Mouse (Mus musculus): Measurements from ENCODE around the gene Arhgef25. TPM values are rescaled to one million over a fixed set of nuclear protein-coding genes. Genes with fewer than 3 reads are reported as not detected.
"Not testable (repeated sequence)": the region's sequence is repeated elsewhere in the genome, so short reads cannot be mapped to it uniquely, and the experiment has no call there.

Gene Arhgef25
- polyA plus RNA-seq, 1 experiment from 2014 or later: 37.2 TPM

GRCm38 (mm10) chr10:127194428-127195327 is 4.8 kb upstream of the Arhgef25 start:
- 13% methylated on average over 22 of the region's 22 CpGs for WGBS
- H3K4me1 ChIP-seq (ENCODE audit: control insufficient read depth, insufficient read depth, low read length): peaks cover 19% of the 10 kb centered on the region
- peak overlapping the region; percentile 74 for H3K27ac ChIP-seq (replicated peaks; ENCODE audit: low read depth, low read length)
- peak; percentile 64 for DNase-seq (ENCODE audit: low spot score)
- peaks cover 14% of the 10 kb centered on the region; the same call in 1 of the 2 replicates for H3K36me3 ChIP-seq (ENCODE audit: control insufficient read depth, insufficient read depth, low read length)
- H3K4me3 ChIP-seq (ENCODE audit: low read depth, low read length): peak overlapping the region; percentile 64
- no peaks in the 10 kb centered on the region for H3K27me3 ChIP-seq (ENCODE audit: control insufficient read depth, insufficient read depth, low read length)
- peak; percentile 10; the same call in 1 of the 2 replicates for ATAC-seq (ENCODE audit: insufficient number of reproducible peaks, low FRiP score, low TSS enrichment, low read depth)
- peak overlapping the region; percentile 80 for H3K9ac ChIP-seq (ENCODE audit: low read length)
- H3K4me2 ChIP-seq (ENCODE audit: low read depth, severe bottlenecking): peak overlapping the region; percentile 83
- H3K9me3 ChIP-seq (ENCODE audit: control insufficient read depth, low read length): no peaks in the 10 kb centered on the region

DNA sequence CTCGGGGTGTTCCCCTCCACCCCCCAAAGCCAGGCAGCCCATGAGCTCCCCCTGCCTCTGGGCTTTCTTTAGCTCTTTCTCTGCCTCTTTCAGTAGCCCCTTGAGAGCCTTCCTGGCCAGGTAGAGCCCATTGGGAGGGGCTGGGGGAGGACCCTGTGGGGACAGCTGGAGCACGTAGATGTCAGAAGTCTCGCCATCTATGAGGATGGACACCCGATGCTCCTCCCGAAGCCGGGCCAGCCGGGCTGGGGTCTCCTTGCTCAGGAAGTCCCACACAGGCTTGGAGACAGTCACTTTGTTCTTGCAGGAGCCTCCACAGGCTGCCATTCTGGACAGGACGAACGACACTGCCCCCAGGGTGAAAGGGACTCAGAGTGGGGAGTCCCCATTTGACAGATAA is 3.1 kb upstream of the Arhgef25 start:
- H3K9ac ChIP-seq (ENCODE audit: low read length): no peak overlapping the region
- ATAC-seq (ENCODE audit: insufficient number of reproducible peaks, low FRiP score, low TSS enrichment, low read depth) (no peak), DNase-seq (ENCODE audit: low spot score) (no peak)

DNA sequence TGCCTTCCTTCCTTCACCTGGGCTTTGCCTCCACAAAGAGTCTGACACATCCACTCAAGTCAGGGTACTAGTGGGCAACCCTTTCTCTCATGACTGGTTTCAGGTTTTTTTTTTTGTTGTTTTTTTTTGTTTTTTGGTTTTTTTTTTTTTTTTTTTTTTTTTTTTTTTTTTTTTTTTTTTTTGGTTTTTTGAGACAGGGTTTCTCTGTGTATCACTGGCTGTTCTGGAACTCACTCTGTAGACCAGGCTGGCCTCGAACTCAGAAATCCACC is 2.1 kb upstream of the Arhgef25 start:
- H3K9me3 ChIP-seq (ENCODE audit: control insufficient read depth, low read length); ATAC-seq (ENCODE audit: insufficient number of reproducible peaks, low FRiP score, low TSS enrichment, low read depth); H3K36me3 ChIP-seq (ENCODE audit: control insufficient read depth, insufficient read depth, low read length); DNase-seq (ENCODE audit: low spot score); H3K27me3 ChIP-seq (ENCODE audit: control insufficient read depth, insufficient read depth, low read length); H3K9ac ChIP-seq (ENCODE audit: low read length); H3K4me2 ChIP-seq (ENCODE audit: low read depth, severe bottlenecking); H3K27ac ChIP-seq (replicated peaks; ENCODE audit: low read depth, low read length); H3K4me3 ChIP-seq (ENCODE audit: low read depth, low read length): not testable (repeated sequence)
- WGBS: 86% methylated on average over 1 of the region's 1 CpGs
- H3K4me1 ChIP-seq (ENCODE audit: control insufficient read depth, insufficient read depth, low read length): peaks cover 25% of the 10 kb centered on the region

More for the DNA sequence above, 3.1 kb upstream of the Arhgef25 start:
- H3K36me3 ChIP-seq (ENCODE audit: control insufficient read depth, insufficient read depth, low read length): peaks cover 6% of the 10 kb centered on the region; the same call in 1 of the 2 replicates
- no peaks in the 10 kb centered on the region for H3K9me3 ChIP-seq (ENCODE audit: control insufficient read depth, low read length)
- no peak overlapping the region for H3K27ac ChIP-seq (replicated peaks; ENCODE audit: low read depth, low read length)
- H3K27me3 ChIP-seq (ENCODE audit: control insufficient read depth, insufficient read depth, low read length): no peaks in the 10 kb centered on the region
- no peak overlapping the region for H3K4me3 ChIP-seq (ENCODE audit: low read depth, low read length)
- WGBS: 87% methylated on average over 9 of the region's 9 CpGs
- no peak overlapping the region; the same call in 1 of the 2 replicates for H3K4me2 ChIP-seq (ENCODE audit: low read depth, severe bottlenecking)
- H3K4me1 ChIP-seq (ENCODE audit: control insufficient read depth, insufficient read depth, low read length): peaks cover 19% of the 10 kb centered on the region

GRCm38 (mm10) chr10:127191191-127192056 is 1.5 kb upstream of the Arhgef25 start:
- Histone ChIP-seq H3K27ac (replicated peaks; ENCODE audit: low read depth, low read length) (no peak overlapping the region), H3K4me1 (ENCODE audit: control insufficient read depth, insufficient read depth, low read length) (peaks cover 22% of the 10 kb centered on the region), H3K36me3 (ENCODE audit: control insufficient read depth, insufficient read depth, low read length) (peaks cover 8% of the 10 kb centered on the region; the same call in 1 of the 2 replicates), H3K4me3 (ENCODE audit: low read depth, low read length) (no peak overlapping the region), H3K9me3 (ENCODE audit: control insufficient read depth, low read length) (no peaks in the 10 kb centered on the region), H3K27me3 (ENCODE audit: control insufficient read depth, insufficient read depth, low read length) (no peaks in the 10 kb centered on the region), H3K4me2 (ENCODE audit: low read depth, severe bottlenecking) (no peak overlapping the region), H3K9ac (ENCODE audit: low read length) (no peak overlapping the region)
- DNase-seq (ENCODE audit: low spot score) (no peak), ATAC-seq (ENCODE audit: insufficient number of reproducible peaks, low FRiP score, low TSS enrichment, low read depth) (no peak)
- 80% methylated on average over 19 of the region's 19 CpGs for WGBS

DNA sequence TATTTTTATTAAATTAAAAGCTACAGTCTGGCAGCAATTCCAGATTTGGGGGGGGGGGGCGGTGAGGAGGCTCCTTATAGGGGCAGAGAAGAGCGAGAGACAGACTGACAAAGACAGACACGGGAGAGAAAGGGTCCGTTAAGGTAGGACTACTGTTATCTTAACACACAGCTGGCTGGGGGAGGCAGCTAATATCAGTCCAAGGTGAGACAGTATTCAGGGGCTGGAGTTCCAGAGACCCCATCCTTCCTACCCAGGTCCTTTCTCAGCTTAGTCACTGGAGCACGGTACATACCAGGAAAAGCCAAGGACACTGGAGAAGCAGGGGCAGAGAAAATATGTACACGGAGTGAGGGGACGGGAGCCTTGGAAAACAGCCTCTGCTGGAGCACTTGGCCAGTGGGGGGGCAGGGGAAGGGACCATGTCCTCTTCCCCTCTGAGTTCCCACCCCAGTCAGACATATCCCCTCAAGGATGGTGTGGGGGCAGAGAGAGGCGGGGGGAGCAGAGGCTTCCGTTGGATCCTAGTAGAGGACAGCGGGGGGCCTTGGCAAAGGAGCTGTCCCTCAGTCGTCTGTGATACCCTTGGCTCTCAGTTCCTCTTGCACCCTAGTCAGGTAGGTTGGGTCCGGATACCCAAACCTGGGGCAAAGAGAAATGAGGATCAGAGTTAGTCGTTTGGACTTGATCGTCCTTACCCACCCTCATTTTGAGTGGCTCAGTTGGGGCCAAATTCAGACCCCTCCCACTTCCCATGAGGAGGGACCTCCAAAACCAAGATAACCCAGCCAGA is 711 bp upstream of the Arhgef25 start:
- Histone ChIP-seq H3K4me3 (ENCODE audit: low read depth, low read length) (peak overlapping the region; percentile 81), H3K9ac (ENCODE audit: low read length) (no peak overlapping the region; the same call in 1 of the 2 replicates), H3K27me3 (ENCODE audit: control insufficient read depth, insufficient read depth, low read length) (no peaks in the 10 kb centered on the region), H3K4me1 (ENCODE audit: control insufficient read depth, insufficient read depth, low read length) (peaks cover 19% of the 10 kb centered on the region), H3K4me2 (ENCODE audit: low read depth, severe bottlenecking) (peak overlapping the region; percentile 66), H3K9me3 (ENCODE audit: control insufficient read depth, low read length) (no peaks in the 10 kb centered on the region), H3K36me3 (ENCODE audit: control insufficient read depth, insufficient read depth, low read length) (peaks cover 8% of the 10 kb centered on the region; the same call in 1 of the 2 replicates), H3K27ac (replicated peaks; ENCODE audit: low read depth, low read length) (peak overlapping the region; percentile 91)
- ATAC-seq (ENCODE audit: insufficient number of reproducible peaks, low FRiP score, low TSS enrichment, low read depth): no peak
- 50% methylated on average over 14 of the region's 14 CpGs for WGBS
- DNase-seq (ENCODE audit: low spot score): no peak

GRCm38 (mm10) chr10:127189116-127189650 is 700 bp downstream of the Arhgef25 start:
- Histone ChIP-seq H3K27ac (replicated peaks; ENCODE audit: low read depth, low read length) (peak overlapping the region; percentile 91), H3K36me3 (ENCODE audit: control insufficient read depth, insufficient read depth, low read length) (peaks cover 8% of the 10 kb centered on the region; the same call in 1 of the 2 replicates), H3K27me3 (ENCODE audit: control insufficient read depth, insufficient read depth, low read length) (no peaks in the 10 kb centered on the region), H3K9me3 (ENCODE audit: control insufficient read depth, low read length) (no peaks in the 10 kb centered on the region), H3K4me1 (ENCODE audit: control insufficient read depth, insufficient read depth, low read length) (peaks cover 18% of the 10 kb centered on the region; the same call in 1 of the 2 replicates), H3K9ac (ENCODE audit: low read length) (peak overlapping the region; percentile 86), H3K4me2 (ENCODE audit: low read depth, severe bottlenecking) (peak overlapping the region; percentile 66), H3K4me3 (ENCODE audit: low read depth, low read length) (peak overlapping the region; percentile 81)
- no peak; the same call in 1 of the 2 replicates for ATAC-seq (ENCODE audit: insufficient number of reproducible peaks, low FRiP score, low TSS enrichment, low read depth)
- 1% methylated on average over 26 of the region's 26 CpGs for WGBS
- no peak for DNase-seq (ENCODE audit: low spot score)

DNA sequence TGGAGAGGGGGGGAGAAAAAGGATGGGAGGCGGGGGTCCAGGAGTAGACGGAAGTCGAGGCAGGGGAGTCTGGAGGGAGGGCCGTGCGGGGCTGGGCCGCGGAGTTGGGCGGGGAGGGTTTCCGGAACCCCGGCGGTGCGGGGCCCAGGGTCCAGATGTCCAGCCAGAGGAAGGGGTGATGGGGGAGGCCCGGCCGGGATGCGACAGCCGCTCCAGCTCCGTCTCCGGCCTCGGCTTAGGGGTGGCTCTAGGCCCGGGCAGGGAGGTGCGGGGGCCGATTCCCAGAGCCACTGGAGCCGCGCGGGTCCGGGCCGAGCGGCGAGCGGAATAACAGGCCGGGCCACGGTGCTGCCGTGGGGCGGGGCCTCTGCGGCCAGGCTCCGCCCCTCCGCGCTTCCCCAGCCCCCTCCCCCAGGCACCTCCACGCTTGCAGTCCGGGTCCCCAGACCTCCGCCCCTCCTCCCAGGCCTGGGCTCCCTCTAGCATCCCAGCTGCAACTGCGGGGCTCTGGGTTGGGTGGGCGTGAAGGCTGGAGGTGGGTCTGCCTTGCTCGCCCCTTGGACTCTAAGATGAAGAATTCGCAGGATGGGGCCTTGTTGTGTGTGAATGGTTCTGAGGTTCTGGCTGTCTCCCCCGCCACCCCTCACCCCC is 1.3 kb downstream of the Arhgef25 start:
- Histone ChIP-seq H3K4me2 (ENCODE audit: low read depth, severe bottlenecking) (peak overlapping the region; percentile 66), H3K4me1 (ENCODE audit: control insufficient read depth, insufficient read depth, low read length) (peaks cover 21% of the 10 kb centered on the region; the same call in 1 of the 2 replicates), H3K27ac (replicated peaks; ENCODE audit: low read depth, low read length) (peak overlapping the region; percentile 91), H3K4me3 (ENCODE audit: low read depth, low read length) (peak overlapping the region; percentile 81), H3K9me3 (ENCODE audit: control insufficient read depth, low read length) (no peaks in the 10 kb centered on the region), H3K27me3 (ENCODE audit: control insufficient read depth, insufficient read depth, low read length) (no peaks in the 10 kb centered on the region), H3K9ac (ENCODE audit: low read length) (peak overlapping the region; percentile 86), H3K36me3 (ENCODE audit: control insufficient read depth, insufficient read depth, low read length) (peaks cover 8% of the 10 kb centered on the region; the same call in 1 of the 2 replicates)
- under 1% methylated on average over 41 of the region's 46 CpGs for WGBS
- ATAC-seq (ENCODE audit: insufficient number of reproducible peaks, low FRiP score, low TSS enrichment, low read depth) (peak; percentile 84), DNase-seq (ENCODE audit: low spot score) (peak; percentile 88)
